Mouse (Mus musculus): ENCODE data around the gene Scaper.

DNA sequence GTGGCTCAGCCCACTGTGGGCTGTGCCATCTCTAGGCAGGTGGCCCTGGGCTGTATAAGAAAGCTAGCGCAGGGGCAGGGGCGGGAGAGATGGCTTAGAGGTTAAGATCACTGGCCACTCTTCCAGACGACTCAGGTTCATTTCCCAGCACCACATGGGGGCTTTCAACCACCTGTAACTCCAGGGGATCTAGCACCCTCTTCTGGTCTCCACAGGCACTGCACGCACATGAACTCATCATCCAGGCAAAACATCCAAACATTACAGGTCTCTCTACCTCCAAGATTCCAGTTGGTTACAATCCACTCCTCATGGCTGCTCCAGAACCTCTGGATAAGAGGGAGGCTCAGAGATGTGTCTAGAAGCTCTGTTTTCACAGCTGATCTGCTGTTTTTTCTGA is 412.2 kb downstream of the Scaper start:
- TF ChIP-seq CTCF (IDR thresholded peaks at IDR 0.05) (peak; percentile 63), EP300 (IDR thresholded peaks at IDR 0.05) (no peak)

All from lung, postnatal 0 days (tissue).